Mouse (Mus musculus): ENCODE results near the gene Fbxw14. TPM values are rescaled to one million over a fixed set of nuclear protein-coding genes. Genes with fewer than 3 reads are reported as not detected.

Fbxw14 gene
- polyA plus RNA-seq (2012; fragmentation: generic; extraction: Trizol) = not detected

GRCm38 (mm10) chr9:109287576-109287975 is at the start of gene Fbxw14:
Fbxw14 (minus strand) TSS chr9:109287676.

GRCm38 (mm10) chr9:109234654-109235053 is 52.8 kb downstream of the Fbxw14 start, which contains the start of gene Fbxw20:
Fbxw20 (minus strand) TSS chr9:109234754.

Other genes starting within 250 kb of the Fbxw14 start
- gene Shisa5, start 249.1 kb downstream of the Fbxw14 start, polyA plus RNA-seq (2012; fragmentation: generic; extraction: Trizol) = 100 to 1,000 TPM; 107 to 253 TPM
- gene Trex1, start 227.9 kb downstream of the Fbxw14 start, polyA plus RNA-seq (2012; fragmentation: generic; extraction: Trizol) = 10 to 100 TPM; 31.4 to 42.0 TPM
- gene Atrip, start 213.6 kb downstream of the Fbxw14 start, polyA plus RNA-seq (2012; fragmentation: generic; extraction: Trizol) = 10 to 100 TPM in 1 of 2 experiments, 1 to 10 TPM in 1; 8.1 to 12.6 TPM
- gene Ccdc51, start 205.2 kb downstream of the Fbxw14 start, polyA plus RNA-seq (2012; fragmentation: generic; extraction: Trizol) = 1 to 10 TPM; 4.3 to 6.9 TPM
- 100 to 1,000 TPM; 277 to 293 TPM for gene Tma7, start 205.1 kb downstream of the Fbxw14 start, polyA plus RNA-seq (2012; fragmentation: generic; extraction: Trizol)
- 1 to 10 TPM in 1 of 2 experiments, under 1 TPM in 1; 0.29 to 3.3 TPM for gene Plxnb1, start 192.3 kb downstream of the Fbxw14 start, polyA plus RNA-seq (2012; fragmentation: generic; extraction: Trizol)
- not detected for gene Fbxw21, start 125.6 kb downstream of the Fbxw14 start, polyA plus RNA-seq (2012; fragmentation: generic; extraction: Trizol)
- not detected for gene Fbxw13, start 91.7 kb downstream of the Fbxw14 start, polyA plus RNA-seq (2012; fragmentation: generic; extraction: Trizol)
- not detected for gene Fbxw20, start 52.9 kb downstream of the Fbxw14 start, polyA plus RNA-seq (2012; fragmentation: generic; extraction: Trizol)
- gene Fbxw28, start 52.0 kb upstream of the Fbxw14 start, polyA plus RNA-seq (2012; fragmentation: generic; extraction: Trizol) = not detected
- not detected for gene Fbxw22, start 116.6 kb upstream of the Fbxw14 start, polyA plus RNA-seq (2012; fragmentation: generic; extraction: Trizol)
- gene Fbxw16, start 161.5 kb upstream of the Fbxw14 start, polyA plus RNA-seq (2012; fragmentation: generic; extraction: Trizol) = not detected
- gene Fbxw19, start 208.2 kb upstream of the Fbxw14 start, polyA plus RNA-seq (2012; fragmentation: generic; extraction: Trizol) = not detected

Measured in C3H10T1/2 (cell line).